Mouse (Mus musculus) heart, postnatal 0 days (tissue): ENCODE measurements around the gene Iqch. TPM values are rescaled to one million over a fixed set of nuclear protein-coding genes. Genes with fewer than 3 reads are reported as not detected.

Source experiments
- ATAC-seq: fragments of 200-750 bp; cut with Nextera tagmentation; 2 replicates; pipeline ENCODE4 v1.8.0; 2017; ENCODE audit warnings: low read depth, moderate number of reproducible peaks, moderate library complexity; ENCODE audit not compliant: insufficient read depth
- DNase-seq: peaks from one replicate; pipeline ENCODE4 v3.0.0-alpha.2; 2016; ENCODE audit warnings: low spot score
- H3K27ac ChIP-seq: fragments of 300-500 bp; sonication (generic); 2 replicates; pipeline ENCODE4 v1.5.1; 2014; ENCODE audit warnings: low read depth, mild to moderate bottlenecking
- H3K27me3 ChIP-seq: fragments of 300-500 bp; sonication (generic); 2 replicates; pipeline ENCODE4 v1.6.1; 2014; ENCODE audit warnings: low read length, mixed read lengths; ENCODE audit not compliant: control insufficient read depth, insufficient read depth
- H3K36me3 ChIP-seq: fragments of 300-500 bp; sonication (generic); replicated peaks from 2 replicates; pipeline ENCODE4 v1.6.1; 2014; ENCODE audit warnings: low read length, mixed read lengths; ENCODE audit not compliant: control insufficient read depth, insufficient read depth
- H3K4me1 ChIP-seq: fragments of 300-500 bp; sonication (generic); 2 replicates; pipeline ENCODE4 v1.6.1; 2014; ENCODE audit warnings: antibody characterized with exemption; ENCODE audit not compliant: control insufficient read depth, insufficient read depth
- H3K4me2 ChIP-seq: fragments of 300-500 bp; sonication (generic); 2 replicates; pipeline ENCODE4 v1.6.1; 2014; ENCODE audit warnings: low read depth, mild to moderate bottlenecking, low read length, moderate library complexity
- H3K4me3 ChIP-seq: fragments of 300-500 bp; sonication (generic); 2 replicates; pipeline ENCODE4 v1.5.1; 2014; ENCODE audit warnings: low read depth, low read length
- H3K9ac ChIP-seq: fragments of 300-500 bp; sonication (generic); replicated peaks from 2 replicates; pipeline ENCODE4 v1.6.1; 2014; ENCODE audit warnings: low read depth, low read length, mixed read lengths
- H3K9me3 ChIP-seq: fragments of 300-500 bp; sonication (generic); replicated peaks from 2 replicates; pipeline ENCODE4 v1.6.1; 2016; ENCODE audit warnings: low read length; ENCODE audit not compliant: control insufficient read depth
- CTCF ChIP-seq: IDR thresholded peaks from 2 replicates; pipeline ENCODE4 v1.5.1; 2016; ENCODE audit warnings: antibody characterized with exemption, control low read depth, low read depth
- EP300 ChIP-seq: IDR thresholded peaks from 2 replicates; pipeline ENCODE4 v1.6.1; 2016; ENCODE audit warnings: antibody characterized with exemption, low read depth
- WGBS: fragments of 180-500 bp; shearing (Covaris S2); extraction: QIAGEN DNeasy Blood & Tissue Kit; methylation state at CpG from one replicate; pipeline ENCODE4 v1.1.7; 2014; 5-methylcytosine and 5-hydroxymethylcytosine counted together
- polyA plus RNA-seq: library from polyadenylated mRNA; unstranded; fragments of >200 nt; fragmentation: Nextera tagmentation; extraction: Ambion mirVana; gene quantifications from 2 replicates; pipeline ENCODE4 v1.2.1, GENCODE M21; 2015
- total RNA-seq: library from RNA; depleted of rRNA; stranded (reverse); fragments of >200 nt; gene quantifications from 2 replicates; pipeline ENCODE4 v1.2.3, GENCODE M21; 2014; ENCODE audit warnings: low replicate concordance

The Iqch gene
- total and polyA plus RNA-seq, 2 experiments from 2014 or later = 0.03 TPM; not detected in 1

DNA sequence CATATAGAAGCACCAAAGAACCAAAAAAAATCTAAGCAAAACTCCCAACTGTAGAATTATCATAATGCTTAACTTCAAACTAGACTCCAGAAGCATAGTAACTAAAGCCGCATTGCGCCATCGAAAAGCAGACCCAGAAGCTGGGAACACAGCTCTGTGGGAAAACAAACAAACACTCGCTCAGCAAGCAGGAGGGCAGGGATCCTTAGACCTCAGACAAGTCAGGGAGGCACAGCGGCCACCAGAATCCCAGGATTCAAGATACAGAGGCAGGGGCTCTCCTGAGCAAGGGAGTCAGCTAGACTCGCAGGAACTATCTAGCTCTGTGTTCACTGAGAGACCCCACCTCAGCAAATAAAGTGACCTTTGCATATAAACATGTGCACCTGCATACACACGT lies 60.4 kb downstream of the Iqch start:
- WGBS = 61% methylated on average over 7 of the region's 7 CpGs
- no peak overlapping the region for H3K4me2 ChIP-seq
- H3K27me3 ChIP-seq = no peaks in the 10 kb centered on the region
- no peak overlapping the region for H3K9ac ChIP-seq
- H3K4me1 ChIP-seq = no peaks in the 10 kb centered on the region
- DNase-seq (no peak), ATAC-seq (no peak)
- H3K9me3 ChIP-seq = no peaks in the 10 kb centered on the region
- H3K4me3 ChIP-seq = no peak overlapping the region
- TF ChIP-seq EP300 = no peak
- TF ChIP-seq CTCF = no peak
- no peaks in the 10 kb centered on the region for H3K36me3 ChIP-seq
- H3K27ac ChIP-seq = no peak overlapping the region

DNA sequence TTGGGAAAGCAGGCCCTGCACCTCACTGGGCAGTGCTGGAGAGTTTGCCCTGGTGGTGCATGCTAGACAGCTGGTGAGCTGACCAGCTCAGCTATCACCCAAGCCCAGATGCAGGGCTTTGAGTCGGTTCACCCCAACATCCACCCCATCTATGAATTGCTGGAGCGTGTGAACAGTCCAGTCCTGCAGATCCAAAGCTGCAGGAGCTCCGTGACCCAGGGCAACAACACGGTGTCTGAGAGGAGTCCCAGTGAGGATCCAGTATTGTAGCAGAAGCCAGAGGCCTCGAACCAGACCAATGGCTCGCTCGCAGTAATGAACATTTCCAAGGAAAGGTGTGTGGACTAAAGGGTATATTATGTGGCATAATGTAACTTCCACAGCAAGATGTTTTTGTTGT lies 61.0 kb downstream of the Iqch start:
- no peak for ATAC-seq
- TF ChIP-seq CTCF = no peak
- H3K4me3 ChIP-seq = no peak overlapping the region
- H3K36me3 ChIP-seq = no peaks in the 10 kb centered on the region
- no peak overlapping the region for H3K9ac ChIP-seq
- H3K4me2 ChIP-seq = no peak overlapping the region
- no peaks in the 10 kb centered on the region for H3K27me3 ChIP-seq
- H3K27ac ChIP-seq = no peak overlapping the region
- no peaks in the 10 kb centered on the region for H3K4me1 ChIP-seq
- no peaks in the 10 kb centered on the region for H3K9me3 ChIP-seq
- no peak for DNase-seq
- WGBS = 84% methylated on average over 7 of the region's 7 CpGs

DNA sequence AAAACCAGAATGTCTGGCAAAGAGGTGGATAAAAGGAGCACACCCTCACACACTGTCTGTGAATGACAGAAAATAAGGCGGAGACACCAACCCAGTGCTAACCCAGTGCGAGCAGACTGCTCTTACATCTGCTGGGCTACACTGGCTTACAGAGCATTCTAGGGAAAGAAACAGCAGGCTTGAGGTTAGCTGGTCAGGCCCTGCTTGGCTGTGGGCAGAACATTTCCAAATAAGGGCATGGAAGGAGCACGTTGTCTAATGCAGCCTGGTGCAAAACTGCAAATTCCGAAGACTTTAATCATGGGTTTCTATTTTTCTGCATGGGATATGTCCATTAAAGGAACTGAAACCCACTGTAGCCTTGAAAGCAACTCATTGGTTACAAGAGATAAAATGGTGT lies 64.8 kb downstream of the Iqch start:
- Histone ChIP-seq H3K9ac (no peak overlapping the region), H3K4me3 (no peak overlapping the region), H3K36me3 (no peaks in the 10 kb centered on the region), H3K4me2 (no peak overlapping the region), H3K27me3 (no peaks in the 10 kb centered on the region), H3K4me1 (no peaks in the 10 kb centered on the region), H3K9me3 (no peaks in the 10 kb centered on the region), H3K27ac (no peak overlapping the region)
- TF ChIP-seq CTCF (no peak), EP300 (no peak)
- ATAC-seq = no peak
- DNase-seq = no peak
- 76% methylated on average over 4 of the region's 4 CpGs for WGBS

DNA sequence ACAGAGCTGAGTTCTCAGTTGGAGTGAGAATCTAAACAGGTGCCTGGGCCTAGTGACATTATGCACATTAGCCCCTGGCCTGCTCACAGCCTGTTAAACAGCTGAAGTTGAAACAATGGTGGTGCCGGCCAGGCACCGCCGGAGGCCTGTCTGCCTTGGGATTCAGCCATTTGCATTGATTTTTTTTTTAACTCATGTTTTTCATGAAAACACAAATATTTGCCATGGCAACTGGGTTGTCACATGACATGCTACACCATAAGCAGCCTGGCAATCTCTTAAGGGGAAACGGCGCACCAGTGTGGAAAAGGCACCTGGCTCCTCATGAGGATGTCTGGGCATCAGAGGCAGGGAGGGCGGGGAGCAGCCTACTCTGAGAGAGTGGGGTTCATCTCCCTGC lies 67.3 kb downstream of the Iqch start:
- WGBS = 75% methylated on average over 6 of the region's 6 CpGs
- no peaks in the 10 kb centered on the region for H3K9me3 ChIP-seq
- TF ChIP-seq EP300 (no peak), CTCF (no peak)
- H3K27ac ChIP-seq = no peak overlapping the region
- H3K4me1 ChIP-seq = no peaks in the 10 kb centered on the region
- ATAC-seq (no peak), DNase-seq (no peak)
- H3K27me3 ChIP-seq = no peaks in the 10 kb centered on the region
- H3K9ac ChIP-seq = no peak overlapping the region
- no peaks in the 10 kb centered on the region for H3K36me3 ChIP-seq
- no peak overlapping the region for H3K4me3 ChIP-seq
- no peak overlapping the region for H3K4me2 ChIP-seq

DNA sequence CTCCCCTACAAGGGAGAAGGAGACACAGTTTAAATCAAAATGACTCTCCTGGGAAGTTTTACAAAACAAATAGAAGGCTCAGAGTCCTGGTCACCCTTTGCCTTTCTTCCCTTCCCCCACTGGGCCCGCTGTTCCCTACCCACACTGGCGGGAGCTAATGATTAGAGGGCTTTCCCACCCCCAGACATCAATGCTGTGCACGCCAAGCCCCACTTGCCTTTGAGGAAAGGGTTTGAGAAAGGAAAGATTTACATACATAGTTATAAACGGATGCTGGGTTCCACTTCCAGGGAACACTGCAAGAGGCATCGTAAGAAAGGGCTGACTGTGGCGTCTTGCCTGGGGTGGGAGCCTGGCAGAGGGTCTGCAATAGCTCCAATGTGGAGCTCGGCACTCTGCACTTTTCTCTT lies 67.9 kb downstream of the Iqch start:
- TF ChIP-seq CTCF (no peak), EP300 (no peak)
- H3K27me3 ChIP-seq = no peaks in the 10 kb centered on the region
- H3K9ac ChIP-seq = no peak overlapping the region
- no peak overlapping the region for H3K4me3 ChIP-seq
- no peak overlapping the region for H3K27ac ChIP-seq
- H3K4me1 ChIP-seq = no peaks in the 10 kb centered on the region
- H3K36me3 ChIP-seq = no peaks in the 10 kb centered on the region
- DNase-seq (no peak), ATAC-seq (no peak)
- no peak overlapping the region for H3K4me2 ChIP-seq
- no peaks in the 10 kb centered on the region for H3K9me3 ChIP-seq
- 62% methylated on average over 7 of the region's 7 CpGs for WGBS

DNA sequence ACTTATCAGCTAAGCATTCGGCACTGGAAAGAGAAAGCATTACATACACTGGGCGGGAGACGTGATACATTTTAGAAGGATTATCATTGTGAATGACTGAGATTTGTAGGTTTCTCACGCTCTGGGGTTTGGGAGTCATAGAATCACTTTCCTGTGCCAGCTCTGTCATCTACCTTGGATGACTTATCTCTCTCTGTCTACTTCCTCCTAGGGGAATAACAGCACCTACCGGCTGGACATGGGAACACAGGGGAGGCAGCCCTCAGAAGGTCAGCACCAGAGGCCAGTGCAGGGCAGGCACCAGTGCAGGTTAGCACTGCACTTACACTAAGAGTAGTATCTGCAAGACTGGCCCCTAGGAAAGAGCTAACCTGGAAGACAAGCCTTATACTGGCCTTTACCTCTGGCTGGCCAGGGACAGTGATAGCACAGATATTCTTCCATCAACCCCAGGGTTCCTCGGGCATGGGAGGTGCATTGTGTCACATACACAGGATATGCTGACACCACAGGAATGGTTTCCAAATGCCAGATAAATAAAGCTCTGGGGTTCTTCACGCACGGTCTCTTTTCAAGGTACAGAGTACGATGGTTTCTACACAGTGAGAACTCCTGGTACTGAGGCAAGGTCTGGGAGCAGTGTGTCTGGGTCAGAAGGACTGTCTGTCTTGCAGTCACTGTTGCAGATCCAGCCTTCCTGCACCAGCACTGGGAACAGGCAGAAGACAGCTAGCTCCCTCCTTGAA lies 69.2 kb downstream of the Iqch start:
- no peak overlapping the region for H3K27ac ChIP-seq
- H3K4me2 ChIP-seq = no peak overlapping the region
- H3K4me1 ChIP-seq = no peaks in the 10 kb centered on the region
- 53% methylated on average over 9 of the region's 9 CpGs for WGBS
- 0 out of 2 replicates have a peak, but pooled peaks have one; percentile 5 for TF ChIP-seq CTCF
- no peak for TF ChIP-seq EP300
- no peak for DNase-seq
- no peak overlapping the region for H3K4me3 ChIP-seq
- H3K9ac ChIP-seq = no peak overlapping the region
- no peaks in the 10 kb centered on the region for H3K36me3 ChIP-seq
- H3K9me3 ChIP-seq = no peaks in the 10 kb centered on the region
- no peak for ATAC-seq
- no peaks in the 10 kb centered on the region for H3K27me3 ChIP-seq
